Comparison of ENCODE assay signal across 17 mouse cellular contexts in genomic region chr17:12309493-12309892, GRCm38 (mm10). TPM values are rescaled to one million over a fixed set of nuclear protein-coding genes. Genes with fewer than 3 reads are reported as not detected.
A peak's percentile ranks its signal among the peaks of the same experiment; 100 is the strongest.
DNase-seq lines count a peak whose midpoint lies in the region; ATAC-seq and TF ChIP-seq lines count a peak whose summit lies in the region.
"Had no signal": no experiment of that assay in that cellular context is flagged by ENCODE, and none has a peak within 500 bp of the region (broad histone marks: within the 10 kb centered on the region; RNA-seq: fewer than 3 reads in every experiment).

No protein-coding gene starts in this region.

- H3K27me3 ChIP-seq in kidney, adult 2 months (replicated peaks; ENCODE audit: control insufficient read depth, insufficient read depth, low read length): no peaks in the 10 kb centered on the region
- H3K27me3 ChIP-seq in liver, embryonic 12.5 days (replicated peaks): no peaks in the 10 kb centered on the region
- no peaks in the 10 kb centered on the region for H3K27me3 ChIP-seq in liver, embryonic 11.5 days (replicated peaks; ENCODE audit: control insufficient read depth, insufficient read depth, low read length)
- no peaks in the 10 kb centered on the region for H3K27me3 ChIP-seq in liver, embryonic 14.5 days (ENCODE audit: control insufficient read depth, insufficient read depth, low read length)
- H3K27me3 ChIP-seq in liver, postnatal 0 days (ENCODE audit: insufficient read depth, low read length): no peaks in the 10 kb centered on the region
- H3K27me3 ChIP-seq: forebrain, embryonic 13.5 days; heart, embryonic 12.5 days had no signal

- TF ChIP-seq POLR2A in kidney, adult 2 months (IDR thresholded peaks at IDR 0.05; ENCODE audit: low read depth, low read length): no peak

- no peaks in the 10 kb centered on the region for H3K36me3 ChIP-seq in kidney, adult 2 months (ENCODE audit: control insufficient read depth, insufficient read depth, low read length)
- H3K36me3 ChIP-seq in liver, embryonic 12.5 days: no peaks in the 10 kb centered on the region
- H3K36me3 ChIP-seq in liver, embryonic 11.5 days (ENCODE audit: control insufficient read depth, insufficient read depth, low read length): no peaks in the 10 kb centered on the region
- no peaks in the 10 kb centered on the region for H3K36me3 ChIP-seq in liver, embryonic 14.5 days (replicated peaks; ENCODE audit: control insufficient read depth, insufficient read depth, low read depth)
- no peaks in the 10 kb centered on the region for H3K36me3 ChIP-seq in liver, postnatal 0 days (replicated peaks; ENCODE audit: insufficient read depth, low read length)
- H3K36me3 ChIP-seq: embryonic facial prominence, embryonic 10.5 days; heart, embryonic 12.5 days; hindbrain, embryonic 10.5 days had no signal

- peak; percentile 43 for DNase-seq in kidney, adult 2 months
- DNase-seq in kidney, adult 11 months: no peak
- no peak for DNase-seq in liver, embryonic 11.5 days (ENCODE audit: low spot score)
- no peak for DNase-seq in liver, embryonic 14.5 days (ENCODE audit: low read depth in 3 of 3, low spot score in 3 of 3)
- no peak for DNase-seq in liver, postnatal 0 days
- DNase-seq: adrenal gland, adult 2 months; adrenal gland, postnatal 25 days; cerebellum, adult 2 months; cerebellum, postnatal 10 days; forebrain, postnatal 0 days; gastrocnemius, postnatal 14 days had no signal

- H3K4me3 ChIP-seq in kidney, adult 2 months (ENCODE audit: insufficient read depth, low read depth, low read length): no peak overlapping the region
- H3K4me3 ChIP-seq in liver, embryonic 12.5 days: no peak overlapping the region
- no peak overlapping the region for H3K4me3 ChIP-seq in liver, embryonic 11.5 days (ENCODE audit: low read depth, low read length)
- no peak overlapping the region for H3K4me3 ChIP-seq in liver, embryonic 14.5 days (ENCODE audit: insufficient read depth in 1 of 2, low read depth in 2 of 2, low read length in 2 of 2)
- H3K4me3 ChIP-seq in liver, postnatal 0 days (ENCODE audit: low read depth, low read length): no peak overlapping the region
- H3K4me3 ChIP-seq: embryonic facial prominence, embryonic 10.5 days; forebrain, embryonic 13.5 days; heart, embryonic 12.5 days; hindbrain, embryonic 10.5 days had no signal

- peaks cover 12% of the 10 kb centered on the region for H3K4me1 ChIP-seq in kidney, adult 2 months (ENCODE audit: control insufficient read depth, insufficient read depth, low read length)
- H3K4me1 ChIP-seq in liver, embryonic 12.5 days: peaks cover 36% of the 10 kb centered on the region
- peaks cover 18% of the 10 kb centered on the region; the same call in 1 of the 2 replicates for H3K4me1 ChIP-seq in liver, embryonic 11.5 days (replicated peaks; ENCODE audit: control insufficient read depth, insufficient read depth, low read length)
- 0 out of 4 replicates have a peak, but pooled peaks cover 0 to 3% of the 10 kb centered on the region in 2 experiments for H3K4me1 ChIP-seq in liver, embryonic 14.5 days (replicated peaks; ENCODE audit: control insufficient read depth in 2 of 2, insufficient read depth in 2 of 2, low read length in 1 of 2)
- H3K4me1 ChIP-seq in liver, postnatal 0 days (ENCODE audit: insufficient read depth): peaks cover 16% of the 10 kb centered on the region

- no peak overlapping the region for H3K4me2 ChIP-seq in liver, embryonic 12.5 days
- no peak overlapping the region for H3K4me2 ChIP-seq in liver, embryonic 11.5 days
- no peak overlapping the region for H3K4me2 ChIP-seq in liver, embryonic 14.5 days (ENCODE audit: low read depth)
- H3K4me2 ChIP-seq in liver, postnatal 0 days (ENCODE audit: low read depth, low read length): 0 out of 2 replicates have a peak overlapping the region, but pooled peaks have one; percentile 6
- H3K4me2 ChIP-seq: forebrain, embryonic 13.5 days; heart, embryonic 12.5 days had no signal

- no peak overlapping the region for H3K9ac ChIP-seq in liver, embryonic 12.5 days
- no peak overlapping the region for H3K9ac ChIP-seq in liver, embryonic 11.5 days (ENCODE audit: low read depth, low read length)
- H3K9ac ChIP-seq in liver, embryonic 14.5 days (replicated peaks): no peak overlapping the region
- H3K9ac ChIP-seq in liver, postnatal 0 days (replicated peaks): 0 out of 2 replicates have a peak overlapping the region, but pooled peaks have one; percentile 26
- H3K9ac ChIP-seq: forebrain, embryonic 13.5 days; forebrain, postnatal 0 days; heart, embryonic 12.5 days had no signal

- 67% methylated on average over 9 of the region's 9 CpGs for WGBS in kidney, adult 2 months
- WGBS in liver, embryonic 12.5 days (ENCODE audit: insufficient replicate concordance): 78% methylated on average over 9 of the region's 9 CpGs
- 83% methylated on average over 9 of the region's 9 CpGs for WGBS in liver, embryonic 11.5 days
- 65% methylated on average over 9 of the region's 9 CpGs for WGBS in liver, embryonic 14.5 days (ENCODE audit: insufficient replicate concordance)
- 67% methylated on average over 9 of the region's 9 CpGs for WGBS in liver, postnatal 0 days (ENCODE audit: insufficient replicate concordance)

- ATAC-seq in liver, embryonic 12.5 days: peak; percentile 48; the same call in 1 of the 2 replicates
- no peak for ATAC-seq in liver, embryonic 11.5 days (replicated peaks; ENCODE audit: low FRiP score)
- ATAC-seq in liver, embryonic 14.5 days (ENCODE audit: insufficient read depth): peak; percentile 20
- ATAC-seq in liver, postnatal 0 days: peak; percentile 22
- no peak for ATAC-seq in CD4-positive, CD25-positive, alpha-beta regulatory T cell, adult 4 months
- ATAC-seq: forebrain, embryonic 13.5 days; forebrain, postnatal 0 days had no signal

- TF ChIP-seq EP300 in liver, embryonic 14.5 days (IDR thresholded peaks at IDR 0.05; ENCODE audit: low read depth): no peak
- no peak for TF ChIP-seq EP300 in liver, postnatal 0 days (IDR thresholded peaks at IDR 0.05; ENCODE audit: low read depth)

- H3K27ac ChIP-seq in kidney, adult 2 months (ENCODE audit: insufficient read depth, low read depth, low read length): 0 out of 2 replicates have a peak overlapping the region, but pooled peaks have one; percentile 1
- 0 out of 2 replicates have a peak overlapping the region, but pooled peaks have one; percentile 17 for H3K27ac ChIP-seq in liver, embryonic 12.5 days
- H3K27ac ChIP-seq in liver, embryonic 11.5 days (ENCODE audit: low read depth, low read length): no peak overlapping the region
- H3K27ac ChIP-seq in liver, embryonic 14.5 days: no peak overlapping the region
- H3K27ac ChIP-seq in liver, postnatal 0 days (ENCODE audit: low read depth): peak overlapping the region; percentile 60
- H3K27ac ChIP-seq: embryonic facial prominence, embryonic 10.5 days; forebrain, embryonic 13.5 days; hindbrain, embryonic 10.5 days had no signal

- no peaks in the 10 kb centered on the region for H3K9me3 ChIP-seq in liver, embryonic 12.5 days (replicated peaks)
- no peaks in the 10 kb centered on the region for H3K9me3 ChIP-seq in liver, embryonic 11.5 days (ENCODE audit: control insufficient read depth, low read length)
- H3K9me3 ChIP-seq in liver, embryonic 14.5 days (ENCODE audit: control insufficient read depth, low read length): no peaks in the 10 kb centered on the region
- no peaks in the 10 kb centered on the region for H3K9me3 ChIP-seq in liver, postnatal 0 days (ENCODE audit: low read length)
- H3K9me3 ChIP-seq: embryonic facial prominence, embryonic 10.5 days; forebrain, embryonic 13.5 days; heart, embryonic 12.5 days; hindbrain, embryonic 10.5 days had no signal

- TF ChIP-seq CTCF in kidney, adult 2 months (conservative IDR thresholded peaks at IDR 0.05; ENCODE audit: insufficient read depth, insufficient read length, low read depth, low read length): no peak
- TF ChIP-seq CTCF in liver, embryonic 14.5 days (IDR thresholded peaks at IDR 0.05; ENCODE audit: low read depth): no peak
- TF ChIP-seq CTCF in liver, postnatal 0 days (IDR thresholded peaks at IDR 0.05; ENCODE audit: low read depth): no peak

RNA-seq across cellular contexts. Expression of gene Map3k4, which starts 9.1 kb away (rescaled TPM):
- polyA plus RNA-seq in kidney, adult 2 months (2012; rRNA removed): 17.6 and 26.2 TPM in 2 replicates
- 23.0 and 24.2 TPM in 2 replicates for polyA plus RNA-seq in liver, embryonic 12.5 days (2016; fragmentation: Nextera tagmentation; extraction: Ambion mirVana)
- 28.4 and 29.3 TPM in 2 replicates for polyA plus RNA-seq in liver, embryonic 11.5 days (2014; fragmentation: Nextera tagmentation; extraction: Ambion mirVana)
- 2.8 and 5.0 TPM in 2 replicates for polyA plus RNA-seq in liver, embryonic 14.5 days (2012; rRNA removed)
- polyA plus RNA-seq in liver, embryonic 14.5 days (2014; fragmentation: Nextera tagmentation; extraction: Ambion mirVana): 9.6 and 11.8 TPM in 2 replicates
- 9.8 and 13.0 TPM in 2 replicates for polyA plus RNA-seq in liver, postnatal 0 days (2015; fragmentation: Nextera tagmentation; extraction: Ambion mirVana)
- polyA plus RNA-seq in CD4-positive, CD25-positive, alpha-beta regulatory T cell, adult 4 months (2017; shearing (Covaris generic)): 10 to 100 TPM; 12.9 to 13.4 TPM

Comparison
In these comparisons a context has a peak if more than half of its experiments do, and no peak if none do; other contexts are left out.
1. H3K27ac ChIP-seq: peak in kidney, adult 2 months (single experiment), liver, embryonic 12.5 days (single experiment) and liver, postnatal 0 days (single experiment); none in liver, embryonic 11.5 days (single experiment) and liver, embryonic 14.5 days (single experiment).
2. ATAC-seq: peak in liver, embryonic 12.5 days (single experiment), liver, embryonic 14.5 days (single experiment) and liver, postnatal 0 days (single experiment); none in liver, embryonic 11.5 days (single experiment) and CD4-positive, CD25-positive, alpha-beta regulatory T cell, adult 4 months (single experiment).